Mouse (Mus musculus) embryonic fibroblast, embryonic 13.5 days (primary cell): ENCODE data around the gene Gstm7.

Source experiments
- CTCF ChIP-seq: IDR thresholded peaks from 2 replicates; pipeline ENCODE4 v1.5.1; 2011; ENCODE audit warnings: mild to moderate bottlenecking, control low read depth, low read length, moderate library complexity, borderline replicate concordance; ENCODE audit not compliant: insufficient read depth
- POLR2A ChIP-seq: IDR thresholded peaks from 2 replicates; pipeline ENCODE4 v1.6.1; 2011; ENCODE audit warnings: low read depth, mild to moderate bottlenecking, control low read depth, low read length, moderate library complexity

DNA sequence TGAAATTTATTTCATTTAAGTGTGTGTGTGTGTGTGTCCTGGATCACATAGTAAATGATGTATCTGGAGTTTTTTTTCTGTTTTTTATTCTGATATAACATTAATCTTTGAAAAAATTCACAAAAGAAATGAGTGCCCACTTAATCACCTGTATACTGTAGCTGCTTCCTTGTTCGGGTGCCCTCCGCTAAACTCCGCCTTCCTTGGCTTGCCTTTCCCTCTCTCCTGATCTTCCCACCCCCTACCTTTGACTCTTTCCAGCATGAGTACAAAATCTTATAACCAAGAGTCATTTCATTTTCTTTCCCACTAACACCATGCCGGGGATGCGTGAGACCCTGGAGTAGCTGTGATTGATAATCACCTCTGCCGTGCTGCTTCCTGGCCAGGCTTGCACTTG lies 511 bp upstream of the Gstm7 start:
- TF ChIP-seq POLR2A, result no peak
- no peak for TF ChIP-seq CTCF
